Mouse (Mus musculus) telencephalon, adult 2 months (tissue): ENCODE data around the gene Adam8.

ENCODE experiments used
- DNase-seq: peaks from one replicate; pipeline ENCODE4 v3.0.0-alpha.2; 2011; ENCODE audit warnings: low read depth, low spot score

Adam8 gene

GRCm38 (mm10) chr7:139979011-139979719, 13.2 kb downstream of the Adam8 start:
- no peak for DNase-seq

DNA sequence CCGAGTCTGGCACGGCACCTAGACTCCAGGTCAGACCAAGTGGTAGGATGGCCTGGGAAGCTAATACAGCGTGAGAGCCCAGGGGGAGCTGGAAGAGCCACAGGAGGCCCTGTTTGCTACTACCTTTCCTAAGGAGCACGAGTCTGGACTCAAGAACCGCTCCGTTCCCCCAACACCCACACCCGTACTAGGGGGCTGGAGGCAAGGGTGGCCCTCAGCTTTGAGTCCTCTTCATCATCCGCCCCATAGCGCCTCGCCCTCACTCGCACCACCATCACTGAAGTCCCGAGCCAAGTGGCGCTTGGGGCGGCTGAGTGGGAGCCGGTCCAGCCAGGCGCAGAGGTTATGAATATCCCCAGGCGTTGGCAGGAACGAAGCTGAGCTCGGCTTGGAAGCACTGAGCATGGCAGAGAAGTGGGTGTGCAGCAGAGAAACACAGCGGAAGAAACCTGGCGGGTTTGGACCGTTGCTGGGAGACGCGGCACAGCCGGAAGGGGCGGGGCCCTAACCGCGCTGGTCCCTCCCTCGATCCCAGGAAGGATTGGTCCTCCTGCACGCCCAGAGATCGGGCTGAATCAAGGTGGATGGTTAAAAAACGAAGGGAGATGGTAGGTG, 14.0 kb downstream of the Adam8 start, which contains the start of gene 6430531B16Rik:
Gene 6430531B16Rik (minus strand): TSS at position 478 of the 615 bp plus-strand sequence.
- DNase-seq = peak; percentile 90

DNA sequence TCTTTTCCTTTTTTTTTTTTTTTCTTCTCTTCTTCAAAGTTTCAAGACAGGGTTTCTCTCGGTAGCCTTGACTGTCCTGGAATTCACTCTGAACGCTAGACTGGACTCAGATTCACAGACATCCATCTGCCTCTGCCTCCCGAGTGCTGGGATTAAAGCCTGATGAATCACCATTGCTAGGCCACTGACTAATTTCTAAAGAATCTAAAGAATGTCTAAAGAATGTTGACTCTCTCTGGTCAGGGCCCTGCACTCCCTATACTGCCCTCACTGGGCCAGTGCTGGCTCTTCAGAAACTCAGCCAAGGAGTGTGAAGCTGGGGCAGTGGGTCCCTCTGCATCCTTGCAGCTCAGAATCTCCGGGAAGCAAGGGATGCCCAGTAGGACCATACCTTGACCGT, 16.9 kb downstream of the Adam8 start:
- DNase-seq = no peak

DNA sequence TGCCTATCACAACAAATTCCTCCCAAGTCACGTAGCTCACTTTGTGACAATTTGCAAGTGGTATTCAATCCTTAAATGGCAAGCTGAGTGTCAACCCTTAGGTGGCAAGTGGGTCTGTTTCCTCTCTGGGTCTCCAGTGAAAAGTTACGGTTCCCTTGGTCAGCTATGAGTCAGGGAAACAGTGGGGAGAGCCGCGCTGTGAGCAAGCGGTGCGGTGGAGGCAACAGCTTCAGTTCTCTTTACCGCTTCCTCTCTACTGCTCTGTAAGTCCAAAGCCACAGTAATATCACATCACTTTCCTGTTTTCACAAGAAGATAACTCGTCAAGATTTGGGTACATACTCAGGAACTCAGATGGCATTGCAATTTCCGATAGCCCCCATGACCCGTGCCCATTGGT, 18.1 kb downstream of the Adam8 start:
- DNase-seq = no peak

DNA sequence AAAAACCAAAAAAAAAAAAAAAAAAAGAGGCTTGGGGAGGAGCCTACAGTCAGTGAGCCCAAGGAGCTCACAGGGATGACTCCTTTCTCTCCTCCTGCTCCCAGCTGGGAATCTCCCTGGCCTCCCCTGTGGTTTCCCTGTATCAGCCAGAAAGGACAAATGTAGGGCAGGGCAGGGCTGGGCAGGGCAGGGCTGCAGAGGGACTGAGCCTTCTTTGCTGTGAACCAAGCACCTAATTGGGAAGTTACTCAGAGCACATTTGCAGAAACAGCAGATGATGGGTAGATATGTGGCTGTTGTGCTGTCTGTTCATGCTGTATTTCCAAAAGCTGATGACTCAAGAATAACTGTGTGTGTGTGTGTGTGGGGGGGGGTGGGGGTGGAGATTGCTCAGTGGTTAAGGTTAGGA, 19.4 kb downstream of the Adam8 start:
- DNase-seq = no peak

GRCm38 (mm10) chr7:139971436-139971835, 20.9 kb downstream of the Adam8 start:
- DNase-seq = no peak

- DNase-seq = no peak
Measured at GRCm38 (mm10) chr7:139970979-139971378, 21.4 kb downstream of the Adam8 start.

DNA sequence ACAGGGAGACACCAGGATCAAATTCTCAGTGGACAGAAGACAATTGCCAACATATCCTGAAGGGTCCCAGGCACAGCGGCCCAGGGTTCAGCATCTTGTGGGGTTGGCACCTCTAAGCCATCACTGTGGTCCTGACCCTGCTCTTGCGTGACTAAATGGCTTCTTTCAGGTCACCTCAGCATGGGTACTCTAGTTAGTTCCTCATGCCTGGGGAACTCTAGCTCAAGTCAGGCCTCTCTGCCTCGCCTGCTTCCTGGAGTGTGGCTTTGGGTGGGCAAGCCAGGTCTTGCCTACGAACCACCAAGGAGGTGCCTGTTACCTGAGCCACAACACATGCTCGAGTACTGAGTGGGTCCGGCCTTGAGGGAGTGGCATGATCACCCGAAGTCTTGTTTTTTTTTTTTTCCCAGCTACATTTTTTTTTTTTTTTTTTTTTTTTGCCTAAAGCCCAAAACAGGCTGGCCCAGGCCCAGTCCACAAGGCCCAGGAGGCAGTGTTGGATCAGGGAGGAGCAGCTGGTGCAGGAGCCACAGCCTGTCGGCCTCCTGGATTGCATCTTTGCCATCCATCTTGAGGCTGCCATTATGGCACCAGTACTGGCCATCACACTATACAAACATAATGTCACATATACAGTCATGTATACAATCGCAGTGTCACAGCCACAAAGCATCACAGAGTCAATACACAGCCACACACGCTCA, 22.0 kb downstream of the Adam8 start:
- DNase-seq = no peak

DNA sequence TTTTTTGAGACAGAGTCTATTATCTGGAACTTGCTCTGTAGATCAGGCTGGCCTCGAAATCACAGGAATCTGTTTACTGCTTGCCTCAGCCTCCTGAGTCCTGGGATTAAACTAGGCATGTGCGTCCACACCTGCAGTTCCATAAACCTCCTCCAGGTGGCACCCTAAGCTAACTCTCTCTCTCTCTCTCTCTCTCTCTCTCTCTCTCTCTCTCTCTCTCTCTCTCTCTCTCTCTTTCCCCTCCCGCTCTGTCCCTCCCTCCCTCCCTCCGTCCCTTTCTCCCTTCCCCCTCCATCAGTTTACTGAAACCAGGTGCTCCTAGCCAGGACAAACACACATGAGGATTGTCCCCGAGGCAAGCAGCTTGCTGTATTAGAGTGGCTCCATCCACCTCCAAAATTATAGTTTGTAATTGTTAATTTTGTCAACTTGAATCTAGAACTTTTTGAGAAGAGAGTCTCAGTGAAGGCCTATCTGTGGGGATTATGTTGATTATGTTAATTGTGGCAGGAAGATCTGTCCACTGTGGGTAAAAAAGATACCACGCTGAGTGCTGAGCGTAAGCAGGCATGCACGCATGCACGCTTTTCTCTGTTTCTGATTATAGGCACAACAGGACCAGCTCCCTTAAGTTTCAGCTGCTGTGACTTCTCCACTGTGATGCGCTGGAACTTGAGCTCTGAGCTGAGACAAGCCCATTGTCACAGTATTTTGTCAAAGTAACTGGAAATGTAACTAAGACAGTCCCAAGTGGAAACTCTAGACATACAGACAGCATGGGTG, 22.8 kb downstream of the Adam8 start:
- peak; percentile 64 for DNase-seq

GRCm38 (mm10) chr7:139968428-139968827, 23.9 kb downstream of the Adam8 start:
- no peak for DNase-seq

DNA sequence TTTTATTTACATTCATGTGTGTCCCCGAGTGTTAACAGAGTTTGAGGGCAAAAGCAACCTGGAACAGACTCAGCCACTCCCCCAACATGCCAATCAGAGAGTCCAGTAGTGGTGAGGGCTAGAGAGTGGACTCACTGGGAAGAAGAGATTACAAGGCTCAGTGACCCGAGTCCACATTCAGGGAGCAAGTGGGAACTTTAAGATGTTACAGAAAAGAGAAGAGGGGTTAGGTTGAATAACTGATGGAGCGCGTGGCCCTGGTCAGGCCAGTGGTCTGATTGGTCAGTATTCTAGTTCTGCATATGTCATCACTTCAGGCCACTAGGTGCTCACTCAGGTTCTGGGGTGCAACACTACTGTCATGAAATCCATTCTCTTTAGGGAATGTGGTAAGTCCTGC, 25.2 kb downstream of the Adam8 start:
- no peak for DNase-seq

DNA sequence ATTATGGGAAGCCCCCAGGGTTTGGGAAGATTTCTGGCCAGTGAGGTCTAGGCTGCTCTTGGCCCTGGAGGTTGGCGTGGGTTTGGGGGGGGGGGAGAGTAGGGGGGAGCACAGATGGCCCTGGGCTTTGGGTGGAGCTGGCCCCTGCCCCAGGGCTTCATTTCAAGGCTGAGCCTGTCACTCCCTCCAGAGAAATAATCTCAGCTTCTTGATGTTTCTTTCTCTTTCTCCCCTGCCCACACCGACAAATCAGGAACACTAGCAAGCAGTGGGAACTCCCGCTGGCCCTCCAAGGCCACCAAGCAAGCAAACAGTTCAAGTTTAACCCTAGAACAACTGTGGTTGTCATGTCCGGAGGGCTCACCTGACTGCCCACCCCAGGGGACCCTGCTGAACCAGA, 28.5 kb downstream of the Adam8 start:
- no peak for DNase-seq

GRCm38 (mm10) chr7:139961141-139961540, 31.2 kb downstream of the Adam8 start:
- DNase-seq = no peak

DNA sequence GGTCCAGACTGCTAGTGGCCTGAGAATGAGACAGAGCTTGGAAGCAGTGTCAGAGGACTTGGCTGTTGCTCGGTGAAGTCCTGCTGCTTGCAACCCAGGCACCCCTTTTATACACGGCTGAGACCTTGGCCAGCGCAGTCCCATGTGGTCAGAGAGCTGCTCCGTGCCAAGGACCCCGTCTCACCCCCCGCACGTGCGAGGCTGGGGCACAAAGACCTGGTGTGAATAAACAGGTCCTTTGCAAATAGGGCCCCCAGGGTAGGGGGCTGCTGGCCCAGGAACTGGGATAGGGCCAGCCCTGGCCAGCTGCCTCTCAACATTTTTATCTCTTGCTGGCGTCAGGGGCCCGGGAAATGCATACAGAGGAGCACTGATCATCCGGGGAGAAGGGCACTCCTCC, 34.4 kb downstream of the Adam8 start:
- no peak for DNase-seq

DNA sequence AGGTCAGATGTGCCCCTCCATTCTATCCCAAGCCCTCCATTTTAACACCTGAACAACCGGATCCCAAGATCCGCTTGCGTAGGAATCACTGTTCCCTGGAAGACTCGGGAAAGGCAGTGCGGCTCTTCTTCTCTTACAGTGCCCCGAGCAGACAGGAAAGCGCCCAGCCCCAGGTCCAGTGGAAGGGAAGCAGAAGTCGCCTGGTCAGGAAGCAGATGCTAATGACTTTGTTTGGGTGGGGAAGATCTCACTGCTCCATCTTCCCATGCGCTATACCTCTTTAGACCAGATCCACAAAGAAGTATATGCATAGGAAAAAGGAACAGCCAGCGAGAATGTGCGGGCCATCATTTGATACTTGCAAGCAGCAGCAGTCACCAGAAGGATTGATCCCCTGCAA, 34.9 kb downstream of the Adam8 start:
- no peak for DNase-seq

DNA sequence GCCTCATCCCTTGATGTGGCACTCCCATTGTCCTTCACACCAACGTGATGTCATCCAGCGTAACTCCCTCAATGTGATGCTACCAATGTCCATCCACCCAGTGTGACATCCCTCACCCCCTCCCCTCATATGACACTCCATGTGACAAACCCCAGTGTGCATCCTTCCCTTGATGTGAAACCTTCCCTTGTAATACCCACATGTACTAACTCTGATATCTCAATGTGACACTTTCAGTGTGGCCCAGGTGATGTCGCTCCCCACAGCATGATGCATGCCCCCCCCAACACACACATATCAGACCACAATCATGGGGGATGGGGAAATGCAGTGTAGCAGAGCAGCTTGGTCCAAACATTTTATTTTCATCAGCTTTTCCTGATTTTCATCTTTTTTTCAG, 35.7 kb downstream of the Adam8 start:
- no peak for DNase-seq

DNA sequence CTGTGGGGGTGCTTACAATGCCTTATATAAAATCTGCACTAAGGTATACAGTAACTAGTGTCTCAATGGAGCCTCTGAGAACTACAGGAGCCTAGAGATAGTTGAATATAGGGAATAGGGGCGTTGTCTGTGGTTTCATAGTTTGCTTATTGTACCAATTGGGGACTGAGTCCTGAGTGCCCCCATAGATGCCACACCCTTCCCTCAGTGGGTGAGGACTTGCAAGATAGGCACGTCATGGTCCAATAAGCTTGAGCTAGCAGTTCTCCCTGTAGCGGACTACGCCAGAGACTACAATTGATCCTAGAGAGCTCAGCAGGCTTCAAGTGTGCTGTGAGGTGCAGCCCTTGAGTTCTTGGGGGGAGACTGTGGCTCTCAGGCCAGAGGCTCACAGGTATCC, 36.9 kb downstream of the Adam8 start:
- no peak for DNase-seq

- no peak for DNase-seq
Measured at GRCm38 (mm10) chr7:139951991-139952633, 40.2 kb downstream of the Adam8 start.

DNA sequence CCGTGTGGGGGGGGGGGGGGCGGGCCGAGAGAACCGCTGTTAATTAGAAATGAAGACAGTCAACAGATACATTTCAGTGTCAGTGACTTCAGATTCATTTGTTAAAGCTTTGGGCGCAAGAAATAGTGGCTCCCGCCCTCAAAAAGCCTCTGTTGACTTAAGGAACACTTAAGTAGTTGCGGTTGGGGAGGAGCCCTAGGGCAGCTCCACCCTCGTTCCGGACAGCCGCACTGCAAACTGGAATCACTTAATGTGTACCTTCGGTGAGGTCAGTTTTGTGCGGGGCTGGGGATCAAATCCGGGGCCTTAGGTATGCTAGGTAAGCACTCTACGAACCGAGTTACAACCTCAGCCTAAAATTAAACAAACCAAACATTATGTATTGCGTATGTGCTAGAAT, 41.3 kb downstream of the Adam8 start:
- no peak for DNase-seq

DNA sequence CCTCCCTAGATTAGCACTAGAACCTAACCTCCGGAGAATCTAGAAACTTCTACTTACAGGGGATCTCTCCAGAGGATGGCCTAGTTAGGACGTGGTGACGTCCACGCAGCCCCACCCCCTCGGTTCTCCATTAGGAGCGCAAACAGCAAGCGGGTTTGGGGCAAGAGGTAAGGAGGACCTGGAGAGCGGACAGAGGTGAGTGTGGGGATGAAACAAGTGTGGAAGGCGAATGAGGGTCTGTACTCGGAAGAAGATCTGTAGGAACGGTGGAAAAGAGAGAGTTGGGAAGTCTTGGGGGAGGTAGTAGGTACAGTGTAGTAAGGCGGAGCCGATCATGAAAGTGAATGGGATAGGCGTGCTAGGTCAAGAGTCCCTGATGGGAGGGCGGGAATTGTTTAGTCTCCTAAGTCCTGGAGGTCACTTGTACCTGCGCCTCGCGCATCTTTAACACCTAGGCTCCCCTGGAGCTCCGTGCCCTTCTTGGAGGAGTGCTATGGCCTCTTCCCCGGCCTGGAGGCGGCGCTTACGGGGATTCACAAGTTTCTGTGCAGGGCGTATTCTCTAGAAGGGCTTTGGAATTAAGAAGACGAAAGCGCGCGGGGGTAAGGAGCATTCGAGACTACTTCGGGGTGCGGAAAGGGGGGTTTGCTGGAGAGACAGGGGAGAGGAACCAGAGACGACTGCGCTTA, 41.9 kb downstream of the Adam8 start:
- no peak for DNase-seq

- no peak for DNase-seq
Measured at GRCm38 (mm10) chr7:139949893-139950282, 42.5 kb downstream of the Adam8 start.
